Mouse (Mus musculus) liver, adult 2 months (tissue): ENCODE results near the gene Gm20388.

ENCODE experiments used
- CTCF ChIP-seq: fragments of 200-500 bp; IDR thresholded peaks from 2 replicates; pipeline ENCODE4 v1.5.1; 2011; ENCODE audit warnings: low read depth, low read length, control low read depth
- POLR2A ChIP-seq: fragments of 200-500 bp; IDR thresholded peaks from 2 replicates; pipeline ENCODE4 v1.6.1; 2011; ENCODE audit warnings: low read length, control low read depth; ENCODE audit not compliant: insufficient read depth; ENCODE audit errors: extremely low read depth

- TF ChIP-seq CTCF (no peak), POLR2A (no peak)
These were observed 2397.2 kb downstream of the Gm20388 start for GRCm38 (mm10) chr8:122307836-122308235.
